Mouse (Mus musculus): ENCODE results near the gene Gm28778.
"Not testable (repeated sequence)": the region's sequence is repeated elsewhere in the genome, so short reads cannot be mapped to it uniquely, and the experiment has no call there.

The Gm28778 gene

GRCm38 (mm10) chr1:53296581-53297383 lies at the start of gene Gm28778, which contains the start of the genes Pms1 and Ormdl1:
Gm28778 (plus strand) TSS chr1:53297111.
Pms1 (minus strand) TSS chr1:53297018.
Ormdl1 (plus strand) TSS chr1:53297095.
- DNase-seq (ENCODE audit: low read depth, low spot score) = peak; percentile 99

GRCm38 (mm10) chr1:53264958-53265612 lies 31.8 kb upstream of the Gm28778 start:
- not testable (repeated sequence) for DNase-seq (ENCODE audit: low read depth, low spot score)

GRCm38 (mm10) chr1:53269901-53270300 lies 27.0 kb upstream of the Gm28778 start:
- no peak for DNase-seq (ENCODE audit: low read depth, low spot score)

- DNase-seq (ENCODE audit: low read depth, low spot score) = peak; percentile 81
Measured at GRCm38 (mm10) chr1:53272646-53273045, 24.3 kb upstream of the Gm28778 start.

GRCm38 (mm10) chr1:53291197-53291596 lies 5.7 kb upstream of the Gm28778 start:
- DNase-seq (ENCODE audit: low read depth, low spot score) = no peak

- DNase-seq (ENCODE audit: low read depth, low spot score) = no peak
Measured at GRCm38 (mm10) chr1:53300506-53300905, 3.6 kb downstream of the Gm28778 start.

- DNase-seq (ENCODE audit: low read depth, low spot score) = peak; percentile 92
Measured at GRCm38 (mm10) chr1:53312989-53313967, 16.4 kb downstream of the Gm28778 start, which contains the start of gene Osgepl1. Osgepl1 (plus strand) TSS chr1:53313624.

GRCm38 (mm10) chr1:53321662-53322344 lies 24.9 kb downstream of the Gm28778 start:
- no peak for DNase-seq (ENCODE audit: low read depth, low spot score)

- DNase-seq (ENCODE audit: low read depth, low spot score) = no peak
Measured at GRCm38 (mm10) chr1:53323254-53323653, 26.3 kb downstream of the Gm28778 start.

- DNase-seq (ENCODE audit: low read depth, low spot score) = no peak
Measured at GRCm38 (mm10) chr1:53324277-53324676, 27.4 kb downstream of the Gm28778 start.

GRCm38 (mm10) chr1:53324827-53325494 lies 28.1 kb downstream of the Gm28778 start:
- no peak for DNase-seq (ENCODE audit: low read depth, low spot score)

- not testable (repeated sequence) for DNase-seq (ENCODE audit: low read depth, low spot score)
Measured at GRCm38 (mm10) chr1:53333527-53333926, 36.6 kb downstream of the Gm28778 start.

GRCm38 (mm10) chr1:53335465-53335864 lies 38.6 kb downstream of the Gm28778 start:
- DNase-seq (ENCODE audit: low read depth, low spot score) = no peak

- DNase-seq (ENCODE audit: low read depth, low spot score) = not testable (repeated sequence)
Measured at GRCm38 (mm10) chr1:53337403-53337802, 40.5 kb downstream of the Gm28778 start.

GRCm38 (mm10) chr1:53341071-53341470 lies 44.2 kb downstream of the Gm28778 start:
- DNase-seq (ENCODE audit: low read depth, low spot score) = no peak

- peak; percentile 98 for DNase-seq (ENCODE audit: low read depth, low spot score)
Measured at GRCm38 (mm10) chr1:53352327-53353261, 55.7 kb downstream of the Gm28778 start, which contains the start of the genes Asdurf, Gm28551 and Asnsd1. Asdurf (minus strand) TSS chr1:53352619. Gm28551 (minus strand) TSS chr1:53352667. Asnsd1 (minus strand) TSS chr1:53352752.

- no peak for DNase-seq (ENCODE audit: low read depth, low spot score)
Measured at GRCm38 (mm10) chr1:53358988-53359387, 62.1 kb downstream of the Gm28778 start.
